Mouse (Mus musculus): ENCODE measurements around the gene Top1.

- TF ChIP-seq CTCF (IDR thresholded peaks at IDR 0.05; ENCODE audit: borderline replicate concordance, extremely low read depth, insufficient read depth, insufficient read length) (no peak), POLR2A (IDR thresholded peaks at IDR 0.05; ENCODE audit: borderline replicate concordance, extremely low read depth, insufficient read depth, insufficient read length, poor library complexity, severe bottlenecking) (no peak)
These were observed 42.3 kb upstream of the Top1 start for GRCm38 (mm10) chr2:160603154-160603933.

Measured in brain, embryonic 14.5 days (tissue).